Mouse (Mus musculus) heart, adult 2 months (tissue): ENCODE measurements at regions not wholly inside any gene's neighbourhood (a gene's known extent, or its start where the extent isn't known, plus 50 kb on each side); places are given as distances from the start of the nearest gene placed in this dataset.

Experiments used
- DNase-seq, 2 experiments: peaks; one replicate each; pipeline ENCODE4 v3.0.0; 2021
- H3K27ac ChIP-seq: fragments of 200-600 bp; 2 replicates; pipeline ENCODE4 v1.8.1; 2022
- H3K27me3 ChIP-seq: fragments of 200-500 bp; 2 replicates; pipeline ENCODE4 v1.6.1; 2012; ENCODE audit warnings: mild to moderate bottlenecking, low read length, inconsistent platforms, mixed read lengths; ENCODE audit not compliant: control insufficient read depth, insufficient read depth
- H3K36me3 ChIP-seq: fragments of 200-500 bp; 2 replicates; pipeline ENCODE4 v1.6.1; 2012; ENCODE audit warnings: low read length, inconsistent platforms; ENCODE audit not compliant: control insufficient read depth, insufficient read depth
- H3K4me1 ChIP-seq: fragments of 200-500 bp; 2 replicates; pipeline ENCODE4 v1.6.1; 2011; ENCODE audit warnings: low read length; ENCODE audit not compliant: control insufficient read depth, insufficient read depth
- H3K4me3 ChIP-seq: fragments of 200-600 bp; 2 replicates; pipeline ENCODE4 v1.8.1; 2022
- H3K79me2 ChIP-seq: fragments of 200-500 bp; replicated peaks from 2 replicates; pipeline ENCODE4 v1.6.1; 2012; ENCODE audit warnings: mild to moderate bottlenecking, inconsistent platforms, low read length, moderate library complexity, mixed read lengths; ENCODE audit not compliant: control insufficient read depth, insufficient read depth
- H3K9ac ChIP-seq: fragments of 200-500 bp; 2 replicates; pipeline ENCODE4 v1.6.1; 2012; ENCODE audit warnings: low read depth, mild to moderate bottlenecking, control low read depth, inconsistent platforms, low read length, mixed read lengths
- CTCF ChIP-seq: fragments of 200-600 bp; IDR thresholded peaks from 2 replicates; pipeline ENCODE4 v1.8.1; 2022; ENCODE audit warnings: antibody characterized with exemption, mild to moderate bottlenecking, moderate library complexity
- EP300 ChIP-seq: fragments of 200-500 bp; IDR thresholded peaks from 2 replicates; pipeline ENCODE4 v1.6.1; 2011; ENCODE audit warnings: low read depth, low read length, control low read depth; ENCODE audit not compliant: insufficient read depth
- POLR2A ChIP-seq: fragments of 200-500 bp; IDR thresholded peaks from 2 replicates; pipeline ENCODE4 v1.6.1; 2011; ENCODE audit warnings: mild to moderate bottlenecking, low read depth, low read length, control low read depth; ENCODE audit not compliant: insufficient read depth
- WGBS: fragments of 180-500 bp; shearing (Covaris S2); methylation state at CpG from one replicate; pipeline ENCODE4 v1.1.7; 2018; 5-methylcytosine and 5-hydroxymethylcytosine counted together
- intact Hi-C: fragments of 180-260 bp; cut with DNase I; formaldehyde crosslinking; loops from one replicate; pipeline ENCODE4 v1.15.1; 2025

DNA sequence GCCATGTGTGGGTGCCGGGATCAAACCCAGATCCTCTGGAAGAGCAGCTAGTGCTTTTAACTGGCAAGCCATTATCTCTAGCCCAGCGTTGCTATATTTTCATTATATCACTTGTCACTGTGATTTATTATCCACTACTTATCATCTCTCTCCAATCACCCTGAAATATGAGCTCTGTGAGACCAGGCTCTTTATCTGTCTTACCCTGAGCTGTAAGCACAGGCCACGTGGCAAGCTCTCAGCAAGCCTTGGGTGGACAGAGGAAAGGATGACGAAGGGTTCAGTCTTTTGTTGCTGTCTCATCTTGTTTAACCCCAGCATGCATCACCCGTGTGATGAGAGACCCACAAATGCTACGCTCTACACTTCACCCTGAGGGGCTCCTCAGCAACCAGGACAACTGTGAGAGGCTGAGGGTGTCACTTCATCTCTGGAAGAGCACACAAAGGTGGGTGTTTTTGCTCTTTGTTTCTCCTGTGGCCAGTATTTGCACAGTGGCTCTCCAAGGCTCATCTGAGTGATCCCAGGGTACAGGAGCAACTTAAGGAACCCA, 90.9 kb downstream of the Cdc7 start:
- Histone ChIP-seq H3K4me1 (no peaks in the 10 kb centered on the region; the same call in 1 of the 2 replicates), H3K79me2 (no peaks in the 10 kb centered on the region), H3K27me3 (no peaks in the 10 kb centered on the region), H3K36me3 (no peaks in the 10 kb centered on the region), H3K4me3 (no peak overlapping the region), H3K9ac (no peak overlapping the region), H3K27ac (no peak overlapping the region)
- 45% methylated on average over 6 of the region's 6 CpGs for WGBS
- DNase-seq, result no peak
- intact Hi-C loops, result no loop called here
- TF ChIP-seq CTCF, result no peak
- no peak for TF ChIP-seq POLR2A

DNA sequence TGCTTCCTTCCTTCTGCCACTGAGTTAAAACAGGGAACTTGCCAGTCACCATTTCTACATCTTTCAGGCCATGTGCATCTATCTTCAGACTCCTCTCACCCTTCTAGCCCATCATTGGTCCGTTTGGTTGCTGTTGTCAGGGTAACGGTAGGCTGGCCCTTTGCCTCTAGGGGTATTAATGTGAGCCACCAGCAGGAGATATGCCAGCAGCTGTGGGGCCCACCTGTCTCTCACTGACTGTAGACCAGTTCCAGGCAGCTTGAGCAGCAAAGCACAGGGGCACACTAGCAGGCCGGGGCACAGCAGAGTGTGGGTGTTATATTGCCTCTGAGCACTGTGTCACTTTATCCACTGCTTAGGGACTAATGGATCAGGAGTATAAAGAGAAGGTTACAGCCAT, 91.3 kb downstream of the Cdc7 start:
- H3K27ac ChIP-seq, result no peak overlapping the region; the same call in 1 of the 2 replicates

More for the DNA sequence above, 91.3 kb downstream of the Cdc7 start:
- Histone ChIP-seq H3K4me3 (no peak overlapping the region), H3K27me3 (no peaks in the 10 kb centered on the region), H3K4me1 (no peaks in the 10 kb centered on the region; the same call in 1 of the 2 replicates), H3K9ac (no peak overlapping the region), H3K36me3 (no peaks in the 10 kb centered on the region), H3K79me2 (no peaks in the 10 kb centered on the region)
- 73% methylated on average over 3 of the region's 3 CpGs for WGBS
- intact Hi-C loops, result no loop called here
- no peak for DNase-seq
- TF ChIP-seq EP300 (no peak), POLR2A (no peak), CTCF (no peak)
